Mouse (Mus musculus): ENCODE data around the gene Rsph10b. TPM values are rescaled to one million over a fixed set of nuclear protein-coding genes. Genes with fewer than 3 reads are reported as not detected.

Rsph10b gene
- polyA plus RNA-seq, 1 experiment: 6.4 TPM

DNA sequence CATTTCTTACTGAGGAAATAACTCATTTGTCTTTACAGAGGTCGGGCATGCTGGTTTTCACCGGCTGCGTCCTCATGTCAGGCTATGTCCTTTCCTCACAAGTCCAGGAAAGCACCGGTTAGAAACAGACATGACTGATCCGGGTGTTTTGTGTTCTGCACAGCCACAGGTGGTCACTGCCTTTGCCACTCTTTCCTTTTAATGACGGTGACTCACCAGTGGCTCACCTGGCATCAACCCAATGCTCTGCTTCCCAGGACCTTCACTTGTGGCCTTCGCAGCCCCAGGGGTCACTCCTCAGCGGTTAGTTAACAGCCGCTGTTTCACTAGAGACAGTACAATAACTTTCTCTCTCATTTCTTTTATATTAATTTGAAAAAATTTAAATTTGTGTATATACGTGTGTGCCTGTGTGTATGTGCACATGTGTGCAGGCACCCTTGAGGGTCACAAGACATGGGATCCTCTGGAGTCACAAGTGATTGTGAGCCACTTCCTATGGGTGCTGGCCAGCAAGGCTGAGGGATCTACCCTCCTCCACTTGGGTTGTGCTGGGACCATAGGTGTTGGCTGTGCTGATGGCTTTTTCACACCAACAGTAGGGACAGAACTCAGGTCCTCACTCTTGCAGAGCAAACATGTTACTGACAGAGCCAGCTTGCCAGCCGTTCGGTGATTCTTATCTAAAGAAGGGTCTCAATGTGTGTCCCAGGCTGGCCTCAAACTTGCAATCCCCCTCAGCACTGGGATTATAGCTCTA lies 32.9 kb downstream of the Rsph10b start:
- DNase-seq: no peak
- 54% methylated on average over 12 of the region's 12 CpGs for WGBS
- Histone ChIP-seq H3K4me3 (replicated peaks; ENCODE audit: extremely low read depth, low read depth, low read length) (no peak overlapping the region), H3K4me1 (ENCODE audit: control insufficient read depth, insufficient read depth, low read length) (no peaks in the 10 kb centered on the region)
- TF ChIP-seq POLR2A (IDR thresholded peaks at IDR 0.05; ENCODE audit: borderline replicate concordance, extremely low read depth, low read depth, low read length) (no peak), CTCF (IDR thresholded peaks at IDR 0.05; ENCODE audit: insufficient read depth, low read length) (no peak)

DNA sequence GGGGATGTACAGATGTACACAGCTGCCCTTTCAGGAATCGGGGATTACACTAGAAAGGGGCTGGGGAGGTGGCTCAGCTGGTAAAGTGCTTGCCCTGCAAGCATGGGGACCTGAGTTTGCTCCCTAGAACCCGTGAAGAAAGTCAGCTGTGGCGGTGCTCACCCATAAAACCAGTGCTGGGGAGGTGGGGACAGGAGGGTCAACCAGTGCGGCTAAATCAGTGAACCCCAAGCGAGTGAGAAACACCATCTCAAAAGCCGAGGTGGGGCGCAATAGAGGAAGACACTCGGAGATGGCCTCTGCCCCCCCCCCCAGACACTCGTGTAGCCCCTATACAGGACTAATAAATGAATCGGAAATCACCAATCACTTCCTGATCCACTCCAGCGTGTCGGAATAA lies 33.8 kb downstream of the Rsph10b start:
- DNase-seq: no peak
- WGBS: 89% methylated on average over 12 of the region's 12 CpGs
- H3K4me3 ChIP-seq (replicated peaks; ENCODE audit: extremely low read depth, low read depth, low read length): no peak overlapping the region
- no peak for TF ChIP-seq POLR2A (IDR thresholded peaks at IDR 0.05; ENCODE audit: borderline replicate concordance, extremely low read depth, low read depth, low read length)
- no peaks in the 10 kb centered on the region for H3K4me1 ChIP-seq (ENCODE audit: control insufficient read depth, insufficient read depth, low read length)

DNA sequence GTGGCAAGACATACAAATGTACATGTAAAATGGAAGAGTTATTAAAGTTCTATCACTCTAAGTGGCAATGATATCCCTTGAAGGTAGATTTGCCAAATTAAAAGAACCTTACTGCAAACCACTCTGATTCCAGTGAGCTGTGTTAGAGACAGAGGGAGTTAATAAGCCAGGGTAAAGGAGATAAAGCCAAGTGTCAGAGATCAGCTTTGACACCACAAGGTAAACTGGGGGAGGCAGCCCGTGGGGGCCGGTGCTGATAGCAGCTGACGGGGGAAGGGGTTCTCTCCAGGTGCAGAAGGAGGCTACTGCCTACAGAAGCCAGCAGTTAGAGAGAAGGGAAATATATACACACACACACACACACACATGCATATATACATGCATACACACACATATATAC lies 39.8 kb downstream of the Rsph10b start:
- WGBS: 34% methylated on average over 3 of the region's 3 CpGs
- Histone ChIP-seq H3K4me3 (replicated peaks; ENCODE audit: extremely low read depth, low read depth, low read length) (no peak overlapping the region), H3K4me1 (ENCODE audit: control insufficient read depth, insufficient read depth, low read length) (no peaks in the 10 kb centered on the region; the same call in 1 of the 2 replicates)
- no peak for DNase-seq
- TF ChIP-seq CTCF (IDR thresholded peaks at IDR 0.05; ENCODE audit: insufficient read depth, low read length): no peak
- no peak for TF ChIP-seq POLR2A (IDR thresholded peaks at IDR 0.05; ENCODE audit: borderline replicate concordance, extremely low read depth, low read depth, low read length)

DNA sequence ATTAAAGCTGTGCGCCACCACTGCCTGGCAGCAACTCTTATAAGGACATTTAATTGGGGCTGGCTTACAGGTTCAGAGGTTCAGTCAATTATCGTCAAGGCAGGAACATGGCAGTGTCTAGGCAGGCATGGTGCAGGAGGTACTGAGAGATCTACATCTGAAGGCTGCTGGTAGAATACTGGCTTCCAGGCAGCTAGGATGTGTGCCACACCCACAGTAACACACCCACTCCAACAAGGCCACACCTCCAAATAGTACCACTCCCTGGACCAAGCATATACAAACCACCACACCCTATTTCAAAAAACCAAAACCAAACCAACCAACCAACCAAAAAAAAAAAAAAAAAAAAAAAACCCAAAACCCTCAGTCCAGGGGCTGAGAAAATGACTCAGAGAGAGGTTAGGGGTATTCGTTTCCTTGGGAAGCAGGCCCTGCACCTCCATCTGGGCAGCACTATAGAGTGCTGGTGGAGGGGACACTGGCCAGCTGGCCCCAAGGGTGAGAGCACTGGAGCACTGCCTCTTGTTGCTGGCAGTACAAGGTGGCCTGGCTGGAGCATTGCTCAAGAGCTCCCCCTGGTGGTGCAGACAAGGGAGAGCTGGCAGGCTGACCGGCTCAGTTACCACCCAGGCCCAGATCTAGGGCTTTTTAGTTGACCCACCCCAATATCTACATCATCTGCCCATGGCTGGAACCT lies 42.2 kb downstream of the Rsph10b start:
- TF ChIP-seq POLR2A (IDR thresholded peaks at IDR 0.05; ENCODE audit: borderline replicate concordance, extremely low read depth, low read depth, low read length) (no peak), CTCF (IDR thresholded peaks at IDR 0.05; ENCODE audit: insufficient read depth, low read length) (peak; percentile 90)

DNA sequence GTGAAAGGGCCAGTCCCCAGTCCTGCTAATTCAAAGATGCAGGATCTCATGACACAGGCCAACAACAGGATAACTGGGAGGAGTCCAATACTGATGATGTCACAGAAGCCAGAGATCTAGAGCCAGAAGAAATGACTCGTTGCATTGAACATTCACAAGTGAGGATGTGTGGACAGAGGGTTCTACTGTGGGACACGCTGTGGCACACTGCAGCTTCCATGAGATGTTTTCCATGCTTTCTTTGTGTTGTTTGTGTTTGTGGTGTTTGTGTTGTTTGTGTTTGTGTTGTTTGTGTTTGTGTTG lies 42.7 kb downstream of the Rsph10b start:
- no peak overlapping the region for H3K4me3 ChIP-seq (replicated peaks; ENCODE audit: extremely low read depth, low read depth, low read length)
- 33% methylated on average over 2 of the region's 2 CpGs for WGBS
- no peak for DNase-seq
- TF ChIP-seq POLR2A (IDR thresholded peaks at IDR 0.05; ENCODE audit: borderline replicate concordance, extremely low read depth, low read depth, low read length) (no peak), CTCF (IDR thresholded peaks at IDR 0.05; ENCODE audit: insufficient read depth, low read length) (no peak; the same call in 1 of the 2 replicates)
- no peaks in the 10 kb centered on the region; the same call in 1 of the 2 replicates for H3K4me1 ChIP-seq (ENCODE audit: control insufficient read depth, insufficient read depth, low read length)

More for the DNA sequence above, 42.2 kb downstream of the Rsph10b start:
- WGBS: 51% methylated on average over 4 of the region's 4 CpGs
- DNase-seq: peak; percentile 50
- H3K4me3 ChIP-seq (replicated peaks; ENCODE audit: extremely low read depth, low read depth, low read length): no peak overlapping the region
- H3K4me1 ChIP-seq (ENCODE audit: control insufficient read depth, insufficient read depth, low read length): no peaks in the 10 kb centered on the region; the same call in 1 of the 2 replicates

DNA sequence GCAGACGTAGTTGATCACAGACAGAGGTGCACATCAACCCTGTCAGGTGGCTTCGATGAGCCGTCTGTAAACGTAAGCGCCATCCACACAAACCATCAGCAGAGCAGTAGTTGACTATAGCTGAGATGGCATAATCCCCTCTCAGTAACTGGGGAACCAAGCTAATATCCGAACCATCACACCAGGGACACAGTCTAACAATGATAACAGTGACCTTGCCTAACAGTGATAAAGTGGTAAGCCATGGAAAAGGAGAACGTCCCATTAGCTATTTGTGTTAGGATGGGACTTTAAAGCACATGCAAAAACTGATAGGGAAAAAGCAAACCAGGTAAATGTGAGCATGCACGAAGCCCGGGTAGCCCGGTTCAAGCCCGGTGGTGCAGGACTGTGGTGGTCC lies 43.4 kb downstream of the Rsph10b start:
- no peaks in the 10 kb centered on the region; the same call in 1 of the 2 replicates for H3K4me1 ChIP-seq (ENCODE audit: control insufficient read depth, insufficient read depth, low read length)
- H3K4me3 ChIP-seq (replicated peaks; ENCODE audit: extremely low read depth, low read depth, low read length): no peak overlapping the region
- DNase-seq: no peak
- no peak for TF ChIP-seq POLR2A (IDR thresholded peaks at IDR 0.05; ENCODE audit: borderline replicate concordance, extremely low read depth, low read depth, low read length)
- TF ChIP-seq CTCF (IDR thresholded peaks at IDR 0.05; ENCODE audit: insufficient read depth, low read length): no peak
- 83% methylated on average over 11 of the region's 11 CpGs for WGBS

DNA sequence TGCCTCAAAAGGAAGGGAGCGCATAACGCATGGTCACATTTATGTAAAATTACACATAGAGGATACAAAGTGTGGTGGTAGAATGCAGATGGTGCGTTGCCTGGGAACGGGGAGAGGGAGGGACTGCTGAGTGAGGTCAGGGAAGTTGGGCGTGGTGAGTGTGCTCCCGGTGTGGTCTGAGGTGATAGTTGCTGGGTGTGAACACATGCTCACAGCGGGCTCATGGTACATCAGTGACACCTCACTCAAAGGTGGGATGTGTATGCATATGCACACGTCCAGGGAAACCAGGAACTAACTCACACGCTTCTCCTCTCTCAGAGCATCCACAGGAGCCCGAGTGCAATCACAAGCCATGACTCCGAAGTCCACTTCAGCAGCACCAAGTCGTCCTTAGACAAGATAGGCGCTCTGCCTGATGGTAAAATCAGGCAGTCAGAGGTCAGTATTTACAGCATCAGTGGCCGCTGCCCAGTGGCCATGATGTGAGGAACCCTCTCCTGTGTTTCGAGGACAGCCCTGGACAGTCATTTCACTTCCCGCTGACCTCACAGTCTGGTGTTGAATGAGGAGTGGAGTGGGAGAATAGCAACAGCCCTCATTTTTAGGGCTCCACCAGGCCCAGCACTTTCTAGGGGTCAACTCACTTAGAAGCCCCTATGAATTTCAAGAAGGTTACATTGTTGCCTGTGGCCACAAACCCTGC lies 44.0 kb downstream of the Rsph10b start:
- DNase-seq: no peak
- TF ChIP-seq CTCF (IDR thresholded peaks at IDR 0.05; ENCODE audit: insufficient read depth, low read length) (no peak), POLR2A (IDR thresholded peaks at IDR 0.05; ENCODE audit: borderline replicate concordance, extremely low read depth, low read depth, low read length) (no peak)
- no peaks in the 10 kb centered on the region; the same call in 1 of the 2 replicates for H3K4me1 ChIP-seq (ENCODE audit: control insufficient read depth, insufficient read depth, low read length)
- 57% methylated on average over 16 of the region's 16 CpGs for WGBS
- no peak overlapping the region for H3K4me3 ChIP-seq (replicated peaks; ENCODE audit: extremely low read depth, low read depth, low read length)

DNA sequence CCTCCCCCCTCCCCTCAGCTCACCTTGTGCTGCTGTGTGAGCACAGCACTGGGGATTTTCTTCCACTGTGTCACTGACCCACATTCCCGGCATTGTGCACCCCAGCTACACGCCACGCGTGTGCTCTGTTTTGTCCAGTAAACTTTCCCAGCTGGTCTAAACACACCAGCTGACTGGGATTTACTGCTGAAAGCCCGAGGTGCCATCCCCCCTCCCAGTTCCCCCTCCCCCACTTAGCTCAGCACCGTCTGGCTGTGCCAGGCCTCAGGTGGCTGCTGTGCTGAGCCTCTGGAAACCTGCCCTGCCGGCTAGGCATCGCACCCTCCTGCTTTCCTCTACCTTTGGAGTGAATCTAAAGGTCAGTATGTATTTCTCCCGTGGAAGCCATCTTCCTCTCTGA lies 48.0 kb downstream of the Rsph10b start:
- WGBS: 33% methylated on average over 9 of the region's 9 CpGs
- Histone ChIP-seq H3K4me1 (ENCODE audit: control insufficient read depth, insufficient read depth, low read length) (no peaks in the 10 kb centered on the region), H3K4me3 (replicated peaks; ENCODE audit: extremely low read depth, low read depth, low read length) (no peak overlapping the region)
- DNase-seq: no peak
- TF ChIP-seq POLR2A (IDR thresholded peaks at IDR 0.05; ENCODE audit: borderline replicate concordance, extremely low read depth, low read depth, low read length): no peak
- TF ChIP-seq CTCF (IDR thresholded peaks at IDR 0.05; ENCODE audit: insufficient read depth, low read length): no peak

DNA sequence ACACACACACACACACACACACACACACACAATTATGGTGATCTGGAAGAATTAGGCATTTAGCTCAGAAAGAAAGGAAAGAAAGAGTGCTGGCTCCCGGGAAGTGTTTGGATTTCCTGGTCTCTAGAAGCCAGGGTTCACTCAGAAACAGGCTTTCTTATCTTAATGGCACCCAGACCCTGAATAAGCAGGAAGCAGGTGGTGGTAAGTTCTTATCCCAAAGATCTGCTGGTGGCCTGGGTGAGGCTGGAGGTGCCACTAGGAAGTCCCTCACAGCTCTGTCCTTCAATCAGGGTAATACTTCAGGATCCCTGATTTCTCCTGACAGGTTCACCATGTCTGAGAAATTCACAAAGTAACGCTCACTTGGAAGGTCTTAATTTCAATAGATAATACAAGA lies 49.5 kb downstream of the Rsph10b start:
- no peak for DNase-seq
- WGBS: 51% methylated on average over 2 of the region's 2 CpGs
- no peaks in the 10 kb centered on the region for H3K4me1 ChIP-seq (ENCODE audit: control insufficient read depth, insufficient read depth, low read length)

More for the DNA sequence above, 49.5 kb downstream of the Rsph10b start:
- TF ChIP-seq CTCF (IDR thresholded peaks at IDR 0.05; ENCODE audit: insufficient read depth, low read length) (no peak), POLR2A (IDR thresholded peaks at IDR 0.05; ENCODE audit: borderline replicate concordance, extremely low read depth, low read depth, low read length) (no peak)
- no peak overlapping the region for H3K4me3 ChIP-seq (replicated peaks; ENCODE audit: extremely low read depth, low read depth, low read length)

Measured in lung, adult 2 months (tissue).